Mouse (Mus musculus) thymus, postnatal 0 days (tissue): Measurements from ENCODE around the gene Glrx5. TPM values are rescaled to one million over a fixed set of nuclear protein-coding genes. Genes with fewer than 3 reads are reported as not detected.
A peak's percentile ranks its signal among the peaks of the same experiment; 100 is the strongest.

Experiments used
- DNase-seq: peaks from one replicate; pipeline ENCODE4 v3.0.0-alpha.2; 2015; ENCODE audit warnings: low spot score
- polyA plus RNA-seq: library from polyadenylated mRNA; unstranded; fragments of >200 nt; fragmentation: Nextera tagmentation; extraction: Ambion mirVana; gene quantifications from 2 replicates; pipeline ENCODE4 v1.2.1, GENCODE M21; 2015

Glrx5 gene
- polyA plus RNA-seq, 1 experiment from 2014 or later = 153 TPM

DNA sequence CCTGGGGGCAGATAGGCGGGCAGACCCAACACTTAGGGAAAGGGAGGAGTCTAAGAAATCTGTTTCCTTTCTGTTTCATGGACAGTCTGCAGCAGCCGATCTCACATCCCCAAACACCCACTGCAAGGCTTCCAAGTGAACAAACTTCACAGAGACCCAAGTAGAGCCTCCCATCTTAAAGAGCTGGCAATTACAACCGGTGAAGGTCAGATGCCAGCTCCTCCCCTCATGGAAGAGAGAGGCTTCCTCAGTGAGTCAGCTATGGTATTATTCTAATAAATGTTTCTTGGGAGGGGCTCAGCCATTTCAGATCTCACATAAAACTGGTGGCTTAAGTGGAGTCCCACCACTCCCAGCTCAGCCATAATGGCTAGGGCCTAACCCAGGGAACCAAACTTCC lies 28.8 kb upstream of the Glrx5 start:
- DNase-seq = no peak

DNA sequence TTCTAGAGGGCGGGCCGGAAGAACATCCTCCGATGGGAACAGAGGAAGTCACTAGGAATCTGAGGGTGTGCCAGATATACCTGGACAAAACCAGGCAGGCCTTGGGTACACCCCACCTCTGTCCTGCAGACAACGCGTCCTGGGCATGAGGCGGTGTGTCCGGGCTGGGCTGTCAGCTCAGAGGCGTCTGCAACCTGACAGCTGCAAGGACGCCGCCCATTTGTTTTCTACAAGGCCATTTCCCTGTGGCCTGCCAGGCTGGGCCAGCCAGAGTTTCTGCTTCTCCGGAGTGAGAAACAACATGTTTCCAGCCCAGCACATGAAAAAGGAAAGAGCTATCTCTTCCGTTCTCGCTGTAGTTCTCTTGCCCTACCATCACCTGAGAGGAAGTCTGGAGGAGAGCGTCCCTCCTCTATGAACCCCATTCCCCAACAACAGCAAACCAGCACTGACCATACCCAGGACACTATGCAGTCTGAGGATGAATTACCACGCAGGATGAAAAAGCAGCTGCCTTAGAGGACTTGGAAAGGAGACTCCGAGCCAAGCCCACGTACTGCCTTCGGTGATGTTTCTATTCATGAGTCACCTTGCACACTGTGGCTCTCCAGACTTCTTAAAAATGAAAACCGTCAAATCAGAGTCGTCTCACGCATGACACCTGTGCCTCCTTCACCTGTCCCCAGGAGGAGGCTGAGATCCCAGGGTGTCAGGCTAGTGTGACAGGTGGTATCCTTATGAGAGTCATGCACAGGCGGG lies 27.4 kb upstream of the Glrx5 start:
- DNase-seq = no peak

DNA sequence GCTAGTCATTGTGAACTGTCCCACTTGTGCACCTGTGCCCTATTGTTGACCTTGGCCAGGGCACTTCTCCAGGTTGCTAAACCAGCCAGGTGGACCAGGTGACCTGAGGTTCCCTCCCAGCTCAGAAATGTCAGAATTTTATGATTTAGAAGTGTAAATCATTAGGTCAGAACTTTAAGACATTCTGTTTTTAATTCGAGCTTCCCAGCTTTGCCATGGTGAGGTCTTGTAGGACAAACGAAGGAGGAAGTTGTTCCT lies 26.8 kb upstream of the Glrx5 start:
- no peak for DNase-seq

DNA sequence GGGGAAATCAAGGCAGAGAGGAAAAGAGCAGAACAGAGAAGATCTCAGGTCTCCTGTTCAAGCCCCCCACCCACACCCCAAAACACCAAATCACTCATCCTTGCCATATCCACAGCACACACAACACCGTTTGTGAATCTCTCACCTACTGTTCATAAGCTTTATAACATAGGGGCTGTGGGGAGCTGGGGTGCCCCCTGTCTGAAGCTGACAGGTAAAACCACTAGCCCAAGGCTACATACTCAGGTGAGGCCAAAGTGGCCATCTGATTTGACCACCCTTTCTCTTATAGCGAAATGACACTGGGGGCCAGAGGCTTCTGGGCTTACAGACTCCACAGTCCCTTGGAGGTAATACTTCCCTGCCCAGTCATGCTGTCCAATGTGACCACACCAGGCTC lies 24.3 kb upstream of the Glrx5 start:
- no peak for DNase-seq

DNA sequence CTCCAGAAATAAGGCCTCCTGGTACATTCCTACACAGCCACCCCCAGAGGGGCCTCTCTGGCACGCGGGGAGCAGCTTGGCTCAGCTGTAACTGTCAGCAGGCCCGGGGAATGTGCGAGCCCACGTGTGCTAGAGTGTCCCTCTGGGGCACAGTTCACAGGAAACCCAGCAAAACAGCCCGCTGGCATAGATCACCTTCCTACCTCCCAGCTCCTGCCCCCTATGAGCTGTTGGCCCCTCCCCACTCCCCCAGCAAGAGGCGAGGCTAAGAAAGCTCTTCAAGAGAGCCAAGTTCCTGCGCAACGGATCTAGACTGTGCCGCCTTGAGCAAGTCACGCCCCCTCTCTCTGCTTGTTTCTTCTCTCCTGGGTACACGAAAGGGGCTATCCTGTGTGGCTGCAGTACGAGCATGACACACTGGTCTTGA lies 23.7 kb upstream of the Glrx5 start:
- DNase-seq = peak; percentile 93

DNA sequence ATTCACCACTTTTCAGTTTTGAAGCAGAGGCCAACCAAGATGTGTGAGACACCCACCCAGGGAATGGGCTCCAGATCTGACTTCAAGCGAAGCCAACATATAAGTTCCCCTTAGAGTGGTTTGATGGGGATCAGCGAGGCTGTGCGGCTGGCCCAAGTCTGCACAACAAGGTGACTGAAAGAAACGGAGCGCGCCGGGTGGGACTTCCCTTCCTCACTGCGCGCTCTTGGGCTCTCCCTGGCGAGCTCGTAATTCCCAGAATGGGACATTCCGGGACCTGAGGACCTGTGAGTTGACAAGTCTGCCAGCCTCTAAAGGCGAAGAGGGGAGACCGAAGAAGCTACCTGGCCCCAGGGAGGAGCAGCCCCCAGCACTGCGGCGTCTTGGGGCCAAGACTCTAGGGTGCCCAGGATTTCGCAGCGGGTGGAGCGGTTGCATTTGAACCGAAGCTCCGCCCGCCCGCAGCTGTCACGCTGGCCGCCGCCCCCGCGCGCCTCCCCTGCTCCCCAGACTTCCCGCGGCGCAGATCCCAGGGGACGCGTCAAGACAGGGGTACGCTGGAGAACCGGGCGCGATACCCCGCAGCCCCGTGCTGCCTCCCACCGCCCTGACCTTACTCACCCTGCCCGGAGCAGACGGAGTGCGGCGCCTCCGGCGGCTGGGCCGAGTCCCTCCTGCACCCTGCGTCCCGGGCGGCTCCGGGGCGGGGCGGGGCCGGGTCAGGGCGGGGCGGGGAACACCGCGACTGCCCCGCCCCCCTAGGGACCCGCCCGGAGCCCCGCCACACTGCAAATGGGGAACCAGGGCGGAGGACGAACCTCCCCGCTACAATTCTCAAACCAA lies 22.9 kb upstream of the Glrx5 start, which contains the start of gene Syne3:
Gene Syne3, minus strand, starts transcription at position 440 of the 843 bp plus-strand sequence.
- peak; percentile 85 for DNase-seq

DNA sequence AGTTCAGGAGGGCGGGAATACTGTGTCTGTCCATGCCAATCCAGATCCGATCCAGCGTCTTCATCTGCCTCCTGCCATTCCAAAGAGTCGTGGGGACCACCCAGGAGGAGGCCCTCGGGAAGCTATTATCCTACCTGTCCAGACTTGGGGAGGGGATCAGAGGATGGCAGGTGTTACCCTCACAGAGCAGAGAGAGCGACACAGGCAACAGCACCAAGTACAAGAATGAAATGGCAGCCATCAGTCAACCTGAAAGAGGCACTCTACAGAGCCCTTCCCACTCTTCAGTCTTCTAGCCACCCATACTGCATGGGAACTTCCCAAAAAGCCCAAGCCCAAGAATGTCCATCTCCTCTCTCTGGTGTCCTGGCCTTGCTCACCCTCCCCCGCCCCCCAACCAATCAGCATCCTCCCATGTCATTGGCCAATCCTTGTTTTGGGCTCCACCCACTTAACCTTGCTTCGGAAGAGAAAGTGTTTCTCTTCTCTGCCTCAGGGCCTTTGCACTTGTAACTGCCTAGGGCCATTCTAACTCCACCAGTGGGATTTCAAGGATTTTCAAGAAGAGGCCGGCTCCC lies 22.2 kb upstream of the Glrx5 start:
- no peak for DNase-seq

DNA sequence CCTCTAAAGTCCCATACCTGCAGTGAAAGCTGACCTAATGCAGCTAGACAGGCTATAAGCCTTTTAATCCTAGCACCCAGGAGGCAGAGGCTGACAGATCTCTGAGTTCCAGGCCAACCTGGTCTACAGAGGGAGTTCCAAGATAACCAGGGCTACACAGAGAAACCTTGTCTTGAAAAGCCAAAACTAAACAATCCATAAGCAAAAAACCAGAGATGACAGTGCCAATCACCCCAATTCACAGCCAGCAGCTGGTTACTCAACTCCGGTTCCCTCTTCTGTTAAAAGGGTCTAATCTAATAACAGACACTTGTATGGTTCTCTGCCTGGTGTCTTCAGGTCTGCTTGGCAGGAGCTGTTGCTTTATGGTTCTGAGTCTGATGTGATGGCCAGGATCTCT lies 20.9 kb upstream of the Glrx5 start:
- no peak for DNase-seq

DNA sequence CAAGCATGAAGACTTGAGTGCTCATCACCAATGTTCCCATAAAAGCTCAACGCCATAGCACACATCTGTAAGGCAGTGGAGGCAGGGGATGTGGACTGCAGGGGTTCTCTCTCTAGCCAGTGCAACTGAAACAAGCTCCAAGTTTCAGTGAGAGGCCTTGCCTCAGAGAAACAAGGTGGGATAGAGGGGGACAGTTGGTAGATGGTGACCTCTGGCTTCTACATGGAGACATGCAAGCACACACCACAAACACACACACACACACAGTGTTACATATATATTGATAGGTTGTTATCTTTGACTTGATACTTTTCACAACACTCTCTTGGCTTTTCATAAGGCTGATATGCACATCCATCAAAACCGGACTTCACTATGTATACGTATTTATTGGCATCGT lies 20.2 kb upstream of the Glrx5 start:
- DNase-seq = no peak

DNA sequence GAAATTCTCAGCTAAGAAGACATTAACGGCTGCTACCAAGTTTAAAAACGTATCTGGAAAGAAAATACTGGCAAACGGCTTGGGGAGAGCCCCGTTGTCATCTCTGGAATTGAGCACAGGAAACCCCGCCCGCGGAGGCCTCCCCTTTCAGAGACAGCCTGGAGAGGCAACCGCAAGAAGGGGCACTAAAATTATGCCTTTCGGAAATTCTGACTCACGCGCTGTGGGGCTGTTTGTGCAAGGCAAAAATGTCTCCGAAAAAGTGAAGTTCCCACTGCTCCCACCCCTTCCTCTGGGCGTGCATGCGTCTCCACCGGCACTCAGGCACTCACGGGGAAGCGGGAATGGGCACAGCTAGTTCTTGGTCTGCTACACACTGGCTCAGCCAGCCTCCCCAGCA lies 19.4 kb upstream of the Glrx5 start:
- DNase-seq = peak; percentile 90

DNA sequence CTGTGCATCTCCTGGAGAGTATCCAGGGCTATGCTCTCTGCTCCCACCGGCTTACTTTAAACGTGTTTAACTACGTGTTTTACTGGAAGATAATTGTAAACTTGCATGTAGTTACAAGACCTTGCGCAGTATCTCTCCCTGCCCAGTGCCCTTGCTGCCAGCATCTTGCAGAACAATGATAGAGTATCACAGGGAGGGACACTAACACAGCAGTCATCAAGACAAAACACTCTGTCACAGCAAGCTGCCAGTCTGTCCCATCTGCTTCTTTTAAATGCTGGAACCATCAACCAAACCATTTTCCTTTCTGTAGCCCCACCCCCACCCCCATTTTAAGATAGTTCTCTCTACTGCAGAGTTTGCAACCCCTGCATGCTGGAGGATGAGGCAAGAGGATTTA lies 16.3 kb upstream of the Glrx5 start:
- no peak for DNase-seq

DNA sequence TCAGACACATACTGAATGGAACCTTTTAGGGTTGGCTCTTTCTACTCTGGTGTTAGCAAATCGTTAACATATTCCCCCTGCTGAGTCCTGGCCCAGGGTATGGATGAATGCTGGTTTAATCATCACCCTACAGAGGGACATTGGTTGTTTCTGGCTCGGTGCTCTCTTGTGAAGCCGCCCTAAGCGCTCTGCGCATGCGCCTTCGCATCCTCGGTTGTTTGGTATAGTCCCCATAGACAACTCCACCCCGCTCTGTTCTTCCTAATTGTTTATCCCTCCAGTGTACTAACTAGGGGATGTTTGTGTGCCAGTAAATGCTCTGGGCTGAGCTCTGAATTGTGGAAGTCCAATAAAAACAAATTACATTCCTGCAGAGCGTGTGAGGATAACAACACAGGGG lies 15.8 kb upstream of the Glrx5 start:
- no peak for DNase-seq

DNA sequence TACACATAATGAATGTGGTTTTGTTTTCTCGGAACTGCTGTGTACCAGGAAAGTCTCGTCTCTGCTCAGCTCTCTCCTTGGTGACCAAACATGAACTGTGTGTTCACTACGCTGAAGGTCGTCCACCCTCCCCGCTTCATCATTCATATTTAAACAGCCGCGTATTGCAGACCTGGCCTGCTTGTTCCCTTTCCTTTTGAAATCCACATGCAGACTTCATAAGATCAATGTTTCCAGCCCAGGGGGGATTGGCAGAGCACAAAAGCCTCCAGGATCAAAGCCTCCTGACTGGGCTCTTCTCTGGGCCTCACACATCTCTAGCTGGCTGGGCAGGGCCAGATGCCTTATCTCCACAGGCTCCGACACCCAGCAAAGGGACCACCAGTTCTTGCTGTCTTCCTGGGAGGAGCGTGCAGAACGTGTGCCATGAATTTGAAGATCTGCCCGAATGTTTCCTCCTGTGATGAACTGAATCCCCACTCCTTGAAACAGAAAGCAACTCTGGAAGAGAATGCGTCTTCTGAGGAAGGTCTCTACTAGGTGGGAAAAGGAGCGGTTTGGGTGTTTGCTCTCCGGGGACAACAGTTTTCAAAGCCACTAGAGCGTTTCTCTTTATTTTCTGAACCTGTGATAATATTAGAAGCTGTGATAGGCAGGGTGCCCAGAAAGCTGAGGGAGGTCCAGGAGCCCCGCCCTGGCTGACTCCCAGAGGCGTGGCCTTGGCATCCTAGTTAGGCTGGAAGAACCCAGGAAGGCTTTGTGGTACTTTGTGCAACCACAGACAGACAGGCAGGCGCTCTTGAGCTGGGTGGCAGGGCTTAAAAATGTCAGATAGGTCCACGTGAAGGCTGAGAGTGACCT lies 12.9 kb upstream of the Glrx5 start:
- no peak for DNase-seq

DNA sequence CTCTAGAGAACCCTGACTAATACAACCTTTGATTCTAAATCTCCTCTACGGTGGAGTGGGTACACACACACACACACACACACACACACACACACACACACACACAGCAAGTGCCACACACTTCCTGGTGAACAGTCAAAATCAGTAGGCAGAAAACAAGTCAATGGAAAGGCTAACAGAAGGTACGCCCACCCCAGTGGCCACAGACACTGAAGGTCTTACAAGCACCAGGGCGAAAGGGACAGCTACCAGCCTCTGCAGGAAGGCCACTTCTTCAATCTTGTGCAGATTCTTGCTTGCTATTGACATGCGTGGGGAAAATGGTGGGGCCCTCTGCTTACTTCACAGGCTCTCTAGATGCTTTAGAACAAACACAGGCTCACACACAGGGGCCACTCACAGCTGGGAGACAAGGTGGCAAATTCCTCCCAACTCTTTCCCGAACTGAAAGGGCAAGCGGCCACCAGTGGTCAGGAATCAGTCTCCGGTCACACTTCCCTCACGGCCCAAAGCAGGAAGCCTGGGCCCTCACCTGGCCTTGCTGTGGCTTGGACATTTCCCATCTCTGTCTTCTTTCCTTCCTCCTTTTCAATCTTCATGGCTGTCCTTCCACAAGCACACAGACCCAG lies 10.9 kb upstream of the Glrx5 start:
- DNase-seq = no peak

DNA sequence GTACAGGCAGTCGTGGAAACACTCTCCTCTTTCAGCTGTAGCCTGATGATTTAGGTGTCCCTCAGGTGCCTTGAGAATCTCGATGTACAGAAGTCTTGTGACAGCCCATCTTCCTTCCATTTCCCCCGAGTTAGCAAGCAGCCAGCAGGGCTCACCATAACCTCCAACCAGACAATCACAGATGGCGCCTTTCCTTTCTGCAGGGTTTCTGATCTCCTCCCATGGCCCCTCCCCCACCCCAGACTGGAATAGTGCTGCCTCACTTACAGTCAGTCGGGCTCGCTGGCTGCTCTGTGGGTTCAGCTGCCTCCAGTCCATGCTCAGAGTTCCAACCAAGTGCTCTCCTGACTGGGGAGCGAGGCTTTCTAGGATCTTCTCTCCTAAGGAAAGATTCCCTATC lies 10.3 kb upstream of the Glrx5 start:
- DNase-seq = peak; percentile 79

DNA sequence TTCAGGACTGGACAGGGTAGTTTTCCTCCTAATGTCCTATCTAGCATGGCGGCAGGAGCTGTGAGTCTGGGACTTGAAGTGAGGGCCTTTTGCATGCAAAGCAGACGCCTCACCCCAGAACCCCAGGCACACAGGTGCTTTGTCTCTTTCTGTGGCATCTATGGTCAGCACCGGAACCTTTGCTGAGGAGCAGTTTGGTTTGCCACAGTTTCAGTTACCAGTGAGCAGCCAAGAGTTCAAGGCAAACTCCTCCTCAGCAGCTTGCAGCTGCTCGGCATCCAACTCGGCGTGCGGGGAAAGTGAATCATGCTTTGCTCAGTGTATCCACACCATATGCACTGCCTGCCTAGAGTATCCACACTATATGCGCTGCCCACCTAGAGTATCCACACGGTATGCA lies 9.7 kb upstream of the Glrx5 start:
- peak; percentile 59 for DNase-seq

DNA sequence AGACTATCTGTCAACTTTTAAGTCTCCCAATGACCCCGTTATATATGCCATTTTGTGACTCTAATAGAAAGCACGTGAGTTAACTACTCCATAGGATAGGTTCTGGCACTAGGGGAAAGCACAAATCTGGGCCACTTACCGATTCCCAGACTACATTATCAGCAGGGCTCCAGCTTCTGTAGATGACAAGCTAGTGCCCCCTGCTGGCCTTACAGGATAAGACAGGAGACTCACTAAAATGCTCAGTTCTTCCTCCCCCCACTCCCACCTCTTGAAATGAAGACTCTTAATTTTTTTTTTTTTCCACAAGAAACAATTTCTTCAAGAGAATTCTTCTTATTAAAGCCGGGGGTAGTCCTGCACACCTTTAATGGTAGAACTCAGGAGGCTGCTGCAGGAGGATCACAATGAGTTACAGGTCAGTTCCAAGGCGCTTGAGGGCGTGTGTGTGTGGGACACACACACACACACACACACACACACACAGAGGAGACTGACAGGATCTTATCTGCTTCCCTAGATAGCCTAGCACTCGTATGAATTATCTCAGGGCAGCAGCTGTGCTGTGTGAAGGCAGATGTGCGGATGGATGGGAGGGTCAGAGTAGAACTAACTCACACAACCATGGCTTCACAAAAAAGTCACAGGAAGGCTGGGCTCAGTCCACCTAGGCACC lies 7.1 kb upstream of the Glrx5 start:
- peak; percentile 81 for DNase-seq

DNA sequence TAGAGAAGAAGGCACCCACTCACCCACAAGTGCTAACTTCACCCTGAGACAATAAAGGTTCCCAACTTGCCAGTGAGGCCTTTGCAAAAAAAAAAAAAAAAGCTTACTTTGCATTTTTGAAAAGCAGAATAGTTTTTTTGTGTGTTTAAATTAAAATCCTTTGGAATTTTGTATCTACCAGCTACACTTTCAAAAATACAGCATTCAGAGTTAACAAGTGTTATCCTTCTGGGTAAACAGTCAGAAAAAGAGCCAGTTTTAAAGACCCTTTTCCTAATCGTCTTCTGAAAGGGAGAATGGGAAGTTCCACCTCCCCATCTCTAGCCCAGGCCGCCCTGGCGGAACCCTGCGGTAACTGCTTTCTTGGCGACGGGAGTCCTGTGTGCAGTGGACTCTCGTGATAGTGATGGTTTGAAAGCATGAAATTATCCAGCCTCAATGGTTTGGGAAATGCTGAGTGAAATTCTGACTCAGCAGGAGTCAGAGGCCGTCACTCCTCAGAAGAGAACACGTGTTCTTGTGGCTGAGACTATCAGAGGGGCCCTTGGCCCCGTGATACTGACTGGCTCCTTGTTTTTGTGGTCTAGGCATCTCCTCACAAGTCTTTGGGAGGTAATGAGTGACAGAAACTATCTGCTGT lies 6.4 kb upstream of the Glrx5 start:
- no peak for DNase-seq

DNA sequence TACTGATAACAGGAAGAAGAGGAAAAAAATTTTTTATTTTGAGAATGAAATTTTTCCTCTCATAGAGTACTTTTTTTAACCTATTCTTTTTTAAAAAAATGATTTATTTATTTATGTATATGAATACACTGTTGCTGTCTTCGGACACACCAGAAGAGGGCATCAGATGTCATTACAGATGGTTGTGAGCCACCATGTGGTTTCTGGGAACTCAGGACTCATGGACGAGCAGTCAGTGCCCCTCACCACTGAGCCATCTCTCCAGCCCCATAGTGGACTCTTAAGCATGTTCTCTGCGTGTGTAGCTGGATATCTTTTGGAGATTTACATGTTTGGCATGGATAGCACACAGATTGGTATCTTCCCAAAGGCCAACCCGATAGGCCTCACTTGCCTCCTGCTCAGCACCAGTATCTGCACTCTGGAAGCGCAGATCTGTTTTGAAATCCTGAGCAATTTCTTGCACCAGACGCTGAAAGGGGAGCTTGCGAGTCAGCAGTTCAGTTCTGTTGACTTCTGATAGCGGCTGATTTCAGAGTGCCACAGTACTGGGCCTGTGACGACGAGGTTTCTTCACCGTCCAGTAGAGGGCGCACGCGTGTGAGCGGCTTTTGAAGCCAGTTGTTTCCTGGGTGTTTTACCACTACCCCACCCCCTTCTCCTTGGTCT lies 5.0 kb upstream of the Glrx5 start:
- DNase-seq = peak; percentile 93

DNA sequence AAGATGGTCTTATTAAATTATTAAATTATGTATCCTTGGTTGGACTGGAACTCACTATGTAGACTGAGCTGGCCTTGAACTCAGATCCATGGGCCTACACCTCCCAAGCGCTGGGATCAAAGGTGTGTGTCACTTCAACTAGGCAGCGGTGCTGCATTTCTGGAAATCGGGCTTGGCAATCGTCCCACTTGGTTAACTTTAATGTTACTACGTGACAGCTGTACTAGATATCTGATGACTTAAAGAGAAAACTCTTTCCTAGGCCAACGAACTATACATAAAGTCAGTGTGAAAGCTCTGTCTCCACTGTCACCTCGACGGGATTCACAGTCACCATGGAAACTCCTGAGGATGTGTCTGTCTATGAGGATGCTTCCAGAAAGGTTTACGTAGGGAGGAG lies 2.6 kb upstream of the Glrx5 start:
- no peak for DNase-seq
